Mouse (Mus musculus): ENCODE measurements around the gene Ipcef1. TPM values are rescaled to one million over a fixed set of nuclear protein-coding genes. Genes with fewer than 3 reads are reported as not detected.

Ipcef1 gene
- polyA plus RNA-seq, 1 experiment = 0.30 TPM

DNA sequence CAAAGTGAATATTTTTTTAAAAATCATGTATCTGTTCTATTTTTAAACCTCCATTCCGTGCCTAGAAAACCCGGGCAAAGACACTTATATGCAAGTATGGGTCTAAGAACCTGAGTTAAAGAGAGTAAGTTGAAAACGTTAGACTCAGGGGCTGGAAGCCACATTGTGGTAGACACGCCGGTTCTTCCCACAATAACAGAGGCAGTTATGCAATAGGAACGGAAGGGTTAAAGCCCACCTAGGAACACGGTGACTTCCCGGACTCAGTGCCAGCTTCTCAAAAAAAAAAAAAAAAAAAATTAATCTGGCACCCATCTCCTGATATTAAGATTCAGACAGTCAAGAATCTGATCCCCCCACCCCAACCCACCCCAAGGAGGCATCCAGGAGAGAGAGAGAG lies 72.5 kb downstream of the Ipcef1 start:
- 57% methylated on average over 8 of the region's 8 CpGs for WGBS
- no peak for DNase-seq (ENCODE audit: low read depth, low spot score)

- no peak for DNase-seq (ENCODE audit: low read depth, low spot score)
- WGBS = 77% methylated on average over 7 of the region's 7 CpGs
Measured at GRCm38 (mm10) chr10:6979216-6979615, 73.1 kb downstream of the Ipcef1 start.

DNA sequence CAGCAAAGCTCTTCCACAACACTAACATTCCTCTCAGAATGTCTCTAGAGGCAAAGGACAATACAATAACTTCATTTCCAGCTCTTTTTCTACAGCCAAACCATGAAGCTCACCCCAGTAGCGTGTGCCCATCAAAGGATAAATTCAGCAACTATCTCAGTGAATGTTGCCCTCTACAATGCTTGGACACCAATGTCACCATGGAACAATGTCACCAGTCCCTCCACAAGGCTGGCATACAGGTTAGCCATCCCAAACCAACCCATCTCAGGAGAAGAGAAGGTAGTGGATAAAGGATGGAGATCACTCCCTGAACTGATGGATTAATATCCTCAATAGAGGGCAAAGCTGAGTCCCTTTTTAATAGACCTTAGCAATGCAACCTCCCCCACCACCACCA lies 73.5 kb downstream of the Ipcef1 start:
- no peak for DNase-seq (ENCODE audit: low read depth, low spot score)
- WGBS = 91% methylated on average over 1 of the region's 1 CpGs

GRCm38 (mm10) chr10:6977843-6978242 lies 74.4 kb downstream of the Ipcef1 start:
- no peak for DNase-seq (ENCODE audit: low read depth, low spot score)
- 79% methylated on average over 2 of the region's 2 CpGs for WGBS

- 47% methylated on average over 1 of the region's 1 CpGs for WGBS
- DNase-seq (ENCODE audit: low read depth, low spot score) = no peak
Measured at GRCm38 (mm10) chr10:6968334-6968733, 83.9 kb downstream of the Ipcef1 start.

DNA sequence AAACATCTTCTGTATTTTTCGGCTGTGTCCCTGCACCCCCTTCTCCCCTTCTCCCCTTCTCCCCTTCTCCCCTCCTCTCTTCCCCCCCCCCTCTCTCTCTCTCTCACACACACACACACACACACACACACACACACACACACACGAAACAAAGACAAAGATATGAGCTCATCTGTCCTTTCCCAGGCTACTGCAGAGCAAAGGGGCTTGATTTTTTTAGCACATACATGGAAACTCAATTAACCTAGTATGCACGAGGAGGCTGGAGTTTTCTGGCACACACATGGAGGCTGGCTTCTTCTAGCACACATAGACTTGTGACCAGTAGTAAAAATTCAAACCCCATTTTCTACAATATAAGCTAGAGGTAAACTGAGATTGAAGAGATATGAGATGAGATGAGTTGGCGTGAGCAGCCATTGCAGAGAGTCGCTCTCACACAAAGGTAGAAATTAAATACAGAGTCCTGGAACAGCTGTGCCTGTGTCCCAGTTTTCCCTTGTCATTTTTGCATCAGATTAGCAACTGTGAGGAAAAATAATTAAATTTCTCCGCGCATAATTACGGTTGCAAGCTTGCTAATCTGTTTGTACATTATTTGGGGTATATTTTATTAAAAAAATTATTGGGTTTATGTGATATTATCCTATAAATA lies 84.6 kb downstream of the Ipcef1 start:
- 82% methylated on average over 8 of the region's 8 CpGs for WGBS
- no peak for DNase-seq (ENCODE audit: low read depth, low spot score)

DNA sequence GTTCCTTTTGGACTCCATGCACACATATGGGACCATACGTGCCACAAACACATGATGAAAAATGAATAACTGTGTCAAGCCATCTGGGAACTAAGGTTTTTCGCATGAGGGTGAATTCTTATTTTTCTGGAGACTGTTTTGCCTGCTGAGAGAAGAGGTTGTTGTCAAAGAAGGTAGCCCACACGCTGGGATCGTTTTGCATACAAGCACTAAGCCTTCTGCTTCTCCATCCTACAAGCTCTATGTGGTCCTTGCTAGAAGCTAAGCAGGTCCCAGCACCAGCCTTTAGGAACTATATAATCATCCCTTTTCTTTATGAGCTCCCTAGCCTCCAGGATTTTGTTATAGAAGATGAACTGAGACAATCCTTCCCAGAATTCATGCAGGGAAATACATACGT lies 93.5 kb downstream of the Ipcef1 start:
- DNase-seq (ENCODE audit: low read depth, low spot score) = no peak
- 77% methylated on average over 5 of the region's 5 CpGs for WGBS

DNA sequence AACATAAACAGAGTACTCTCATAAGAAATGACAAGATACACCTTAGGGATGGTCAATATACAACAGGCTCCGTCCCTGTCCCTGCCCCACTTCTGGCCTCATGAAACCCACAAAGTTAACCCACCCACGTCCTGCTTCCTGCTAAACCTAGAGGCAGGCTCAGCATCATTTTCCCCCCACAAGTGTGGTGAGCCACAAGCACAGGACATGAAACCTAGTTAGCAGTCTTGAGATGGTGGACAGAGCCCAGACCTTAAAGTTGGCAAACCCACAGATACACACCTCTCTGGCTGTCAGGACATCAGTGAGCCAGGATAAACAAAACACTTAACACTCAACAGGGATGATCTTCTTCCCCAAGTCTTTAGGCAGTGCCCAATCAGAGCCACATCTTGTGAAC lies 95.9 kb downstream of the Ipcef1 start:
- 66% methylated on average over 2 of the region's 2 CpGs for WGBS
- DNase-seq (ENCODE audit: low read depth, low spot score) = no peak

DNA sequence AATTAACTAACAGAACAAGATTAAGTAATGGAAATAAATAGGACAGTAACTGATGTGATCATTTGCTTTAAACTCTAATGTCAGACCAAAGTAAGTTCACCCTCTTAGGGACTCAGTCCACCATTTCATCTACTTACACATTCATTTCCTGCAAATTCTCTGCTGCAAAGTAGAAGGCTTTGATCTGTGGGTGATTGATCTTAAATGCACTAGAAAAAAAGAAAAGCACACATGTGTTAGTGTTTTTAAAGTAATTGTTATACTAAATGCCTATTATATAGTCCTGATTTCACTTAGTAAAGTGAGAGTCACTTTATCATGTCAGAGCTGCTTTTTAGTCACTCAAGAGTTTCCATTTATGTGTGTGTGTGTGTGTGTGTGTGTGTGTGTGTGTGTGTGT lies 97.7 kb downstream of the Ipcef1 start:
- no peak for DNase-seq (ENCODE audit: low read depth, low spot score)

DNA sequence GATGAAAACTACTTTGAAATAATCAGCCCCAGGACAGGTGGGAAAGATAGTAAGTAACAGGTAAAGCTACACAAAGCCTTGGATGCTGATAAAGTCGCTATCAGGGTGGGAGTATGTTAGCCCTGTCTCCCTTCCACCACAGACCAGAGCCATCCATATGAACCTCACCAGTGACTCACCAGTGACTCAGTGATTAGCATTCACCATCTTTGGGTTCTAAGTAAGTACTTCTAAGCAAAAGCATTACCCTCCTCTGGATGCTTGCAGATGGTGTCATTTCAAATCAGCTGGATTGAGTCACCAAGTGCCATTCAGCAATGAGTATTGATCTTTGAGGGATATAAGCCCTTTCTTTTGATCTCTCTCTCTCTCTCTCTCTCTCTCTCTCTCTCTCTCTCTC lies 99.2 kb downstream of the Ipcef1 start:
- WGBS = 87% methylated on average over 1 of the region's 1 CpGs

GRCm38 (mm10) chr10:6936671-6937425 lies 115.4 kb downstream of the Ipcef1 start:
- DNase-seq (ENCODE audit: low read depth, low spot score) = no peak
- 88% methylated on average over 4 of the region's 4 CpGs for WGBS

More for the DNA sequence above, 99.2 kb downstream of the Ipcef1 start:
- DNase-seq (ENCODE audit: low read depth, low spot score) = no peak

DNA sequence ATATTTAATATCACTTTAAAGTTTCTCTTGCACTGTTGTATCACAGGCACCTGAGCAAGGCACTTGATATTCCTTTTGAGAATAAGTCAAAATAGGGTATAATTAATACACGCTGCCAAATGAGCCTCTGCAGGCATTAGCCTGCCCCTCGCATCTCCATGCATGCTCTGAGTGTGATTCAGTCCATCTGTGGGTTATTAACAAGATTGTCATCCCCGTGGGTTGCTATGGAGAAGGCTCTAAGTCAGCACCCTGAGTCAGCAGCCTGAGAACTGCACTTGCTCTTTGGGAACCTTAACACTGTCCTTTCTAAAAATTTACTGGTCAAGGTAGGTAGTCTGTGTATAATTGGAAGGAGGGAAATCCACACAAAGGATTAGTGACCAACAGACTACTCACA lies 117.5 kb downstream of the Ipcef1 start:
- DNase-seq (ENCODE audit: low read depth, low spot score) = no peak
- WGBS = 76% methylated on average over 3 of the region's 3 CpGs

GRCm38 (mm10) chr10:6930889-6931288 lies 121.4 kb downstream of the Ipcef1 start:
- 45% methylated on average over 2 of the region's 2 CpGs for WGBS

DNA sequence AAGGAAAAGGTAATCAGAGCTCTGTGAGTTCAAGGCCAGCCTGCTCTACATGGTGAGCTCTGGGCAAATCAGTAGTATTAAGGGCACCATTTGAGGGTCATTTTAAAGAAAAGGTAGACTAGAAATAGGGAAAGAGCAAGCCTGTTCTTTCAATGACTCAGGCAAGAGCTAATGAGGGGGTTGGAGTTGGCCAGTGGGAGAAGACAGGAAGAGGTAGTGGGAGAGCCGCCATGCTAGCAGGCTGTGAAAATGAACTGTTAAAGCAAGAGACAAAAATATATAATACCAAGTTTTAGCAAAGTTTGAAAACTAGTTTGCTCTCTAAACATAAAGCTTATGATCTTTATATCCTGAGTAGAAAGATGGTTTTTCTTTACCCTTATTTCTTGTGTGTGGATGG lies 121.9 kb downstream of the Ipcef1 start:
- 84% methylated on average over 1 of the region's 1 CpGs for whole genome bisulfite sequencing
- DNase-seq (ENCODE audit: low read depth, low spot score) = no peak

More at GRCm38 (mm10) chr10:6930889-6931288, 121.4 kb downstream of the Ipcef1 start:
- no peak for DNase-seq (ENCODE audit: low read depth, low spot score)

GRCm38 (mm10) chr10:6928905-6929304 lies 123.4 kb downstream of the Ipcef1 start:
- WGBS = 27% methylated on average over 1 of the region's 1 CpGs
- no peak for DNase-seq (ENCODE audit: low read depth, low spot score)

- 61% methylated on average over 4 of the region's 4 CpGs for WGBS
- no peak for DNase-seq (ENCODE audit: low read depth, low spot score)
Measured at GRCm38 (mm10) chr10:6927600-6928223, 124.6 kb downstream of the Ipcef1 start.

DNA sequence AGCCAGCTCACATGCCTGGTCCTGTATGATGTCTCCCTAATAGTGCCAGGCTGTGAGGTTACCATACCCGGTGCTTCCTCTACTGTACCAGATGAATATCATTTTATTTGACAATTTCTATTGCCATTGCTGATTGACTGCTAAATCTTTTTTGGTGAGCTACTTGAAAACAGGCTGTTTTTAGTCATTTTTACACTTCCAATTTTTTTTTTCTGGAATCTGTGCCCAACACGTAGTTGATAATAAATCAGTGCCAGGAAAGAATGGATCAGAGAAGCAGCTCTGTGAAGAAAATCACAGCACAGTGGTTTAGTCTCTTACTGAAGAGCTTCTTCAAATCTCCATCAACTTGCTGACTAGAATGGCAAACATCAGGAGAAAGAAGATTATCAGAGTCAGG lies 125.6 kb downstream of the Ipcef1 start:
- DNase-seq (ENCODE audit: low read depth, low spot score) = no peak
- WGBS = 80% methylated on average over 2 of the region's 2 CpGs

GRCm38 (mm10) chr10:6916545-6917257 lies 135.6 kb downstream of the Ipcef1 start:
- no peak for DNase-seq (ENCODE audit: low read depth, low spot score)

DNA sequence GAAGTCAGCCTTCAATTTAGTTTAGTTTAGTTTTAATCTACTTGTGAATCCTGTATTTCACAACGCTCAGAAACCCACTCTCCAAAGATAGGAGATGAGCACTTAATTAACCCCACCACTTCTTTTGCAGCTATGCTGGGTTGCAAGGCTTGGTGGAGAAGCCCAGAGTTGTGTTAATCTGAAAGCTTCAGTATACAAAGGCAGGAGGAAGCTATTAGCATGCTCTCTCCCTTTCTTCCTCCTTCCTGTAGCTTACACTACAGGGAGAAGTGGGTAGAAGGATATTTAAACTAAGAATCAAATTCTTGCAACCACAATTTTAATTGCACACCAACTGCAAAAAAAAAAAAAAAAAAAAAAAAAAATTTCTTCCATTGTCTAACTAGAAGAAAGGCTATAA lies 136.3 kb downstream of the Ipcef1 start:
- WGBS = 54% methylated on average over 1 of the region's 1 CpGs
- no peak for DNase-seq (ENCODE audit: low read depth, low spot score)

More at GRCm38 (mm10) chr10:6916545-6917257, 135.6 kb downstream of the Ipcef1 start:
- 37% methylated on average over 6 of the region's 6 CpGs for WGBS

GRCm38 (mm10) chr10:6909763-6910162 lies 142.5 kb downstream of the Ipcef1 start:
- 73% methylated on average over 2 of the region's 2 CpGs for WGBS

More at GRCm38 (mm10) chr10:6909763-6910162, 142.5 kb downstream of the Ipcef1 start:
- no peak for DNase-seq (ENCODE audit: low read depth, low spot score)
